Mouse (Mus musculus): Measurements from ENCODE around the gene C87499.

C87499 gene

DNA sequence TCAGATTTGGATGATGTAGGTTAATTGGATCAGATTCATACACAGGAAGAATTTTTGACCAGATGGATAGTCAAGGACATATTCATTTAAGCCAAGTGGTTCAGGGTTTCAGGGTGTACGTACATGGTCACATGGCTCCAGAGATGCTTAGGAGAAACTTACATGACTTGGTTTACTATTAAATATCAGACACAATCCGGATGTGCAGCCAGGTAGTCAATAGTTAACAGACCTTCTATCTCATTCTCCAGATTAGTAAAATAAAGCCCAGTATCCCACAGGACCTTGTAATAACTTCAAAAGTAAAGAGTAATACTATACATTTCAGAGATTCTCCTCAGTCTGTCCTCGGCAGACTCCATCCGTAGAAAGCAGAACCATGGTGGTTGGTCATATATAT is at the start of gene C87499:
TSS of gene C87499 (minus strand) at position 101 of the 400 bp plus-strand sequence.
- DNase-seq (ENCODE audit: low spot score in 2 of 2) = no peak

DNA sequence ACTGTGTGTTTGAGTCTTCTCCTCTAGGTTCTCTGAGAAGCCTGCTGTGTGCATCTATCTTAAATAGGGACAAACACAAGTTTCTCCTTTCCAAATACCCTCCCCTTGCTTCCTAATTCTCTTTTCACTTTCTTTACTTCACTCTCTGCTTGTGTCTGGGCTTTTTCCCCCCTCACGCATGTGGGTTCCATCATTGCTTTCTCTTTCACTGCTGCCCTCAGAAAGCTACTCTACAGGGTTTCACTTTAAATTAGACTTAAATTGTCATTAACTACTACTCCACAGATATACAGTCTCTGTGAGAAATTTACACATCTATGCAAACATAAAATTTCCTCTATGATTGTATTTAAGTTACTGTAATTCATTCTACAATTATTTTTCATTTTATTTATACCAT is 49.6 kb upstream of the C87499 start, which contains the start of gene Ifna2:
TSS of gene Ifna2 (minus strand) at position 101 of the 400 bp plus-strand sequence.
- no peak for DNase-seq (ENCODE audit: low spot score in 2 of 2)

DNA sequence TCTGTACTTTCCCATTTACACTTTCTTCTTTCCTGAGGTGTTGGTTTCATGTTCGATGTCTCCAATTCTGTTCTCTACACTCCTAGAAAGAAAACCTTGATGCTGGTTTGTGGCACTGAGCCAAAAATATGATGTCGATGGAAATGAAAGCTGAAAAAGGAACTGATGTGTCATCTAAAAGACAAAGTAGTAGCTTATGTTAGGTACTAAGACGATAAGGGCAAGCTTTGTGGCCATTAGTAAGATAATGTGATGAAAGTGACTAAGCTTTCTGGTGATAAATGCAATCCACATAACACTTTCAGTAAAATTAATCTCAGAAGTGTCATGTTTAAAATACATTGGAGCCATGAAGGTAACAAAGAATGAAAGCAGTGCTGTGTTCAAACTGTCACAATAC is 47.1 kb upstream of the C87499 start:
- DNase-seq (ENCODE audit: low spot score in 2 of 2) = no peak

DNA sequence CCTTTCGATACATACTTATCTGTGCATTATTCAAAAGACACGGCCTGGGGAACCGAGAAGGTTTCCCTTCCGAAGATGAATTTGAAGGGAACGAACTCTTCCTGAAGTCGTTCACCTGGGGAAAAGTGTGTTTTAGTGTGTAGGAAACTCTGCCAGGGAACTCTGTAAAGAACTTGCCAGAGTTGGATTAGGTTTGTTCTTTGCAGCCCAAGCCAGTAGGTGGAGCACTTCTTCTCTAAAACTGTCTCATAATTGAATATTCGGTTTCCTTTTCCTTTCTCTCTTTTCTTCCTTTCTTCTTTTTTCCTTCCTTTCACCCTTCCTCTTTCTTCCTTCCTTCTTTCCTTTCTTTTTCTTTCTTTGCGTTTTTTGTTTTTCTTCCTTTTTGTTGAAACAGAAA is 46.2 kb upstream of the C87499 start:
- DNase-seq (ENCODE audit: low spot score in 2 of 2) = no peak

DNA sequence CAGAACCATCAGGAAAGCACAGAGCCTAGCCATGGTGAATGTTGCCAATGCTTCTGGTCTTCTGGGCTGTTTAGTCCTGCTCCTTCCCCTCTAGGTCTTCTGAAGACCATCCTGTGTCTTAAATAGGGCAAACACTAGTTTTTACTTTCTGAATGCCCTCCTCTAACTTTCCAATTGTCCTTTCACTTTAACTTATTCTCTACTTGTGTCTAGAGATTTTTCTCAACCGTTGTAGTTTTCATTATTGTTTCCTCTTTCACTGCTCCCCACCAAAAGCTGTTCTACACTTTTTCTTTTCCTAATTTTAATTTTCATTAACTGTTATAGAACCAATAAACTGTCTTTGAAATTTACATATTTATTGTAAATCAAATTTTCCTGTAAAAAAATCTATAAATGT is 42.6 kb upstream of the C87499 start, which contains the start of gene Ifna16:
TSS of gene Ifna16 (minus strand) at position 101 of the 400 bp plus-strand sequence.
- DNase-seq (ENCODE audit: low spot score in 2 of 2) = no peak

- DNase-seq (ENCODE audit: low spot score in 2 of 2) = no peak
These were observed 21.2 kb upstream of the C87499 start for GRCm38 (mm10) chr4:88655461-88655860.

- no peak for DNase-seq (ENCODE audit: low spot score in 2 of 2)
These were observed 19.4 kb upstream of the C87499 start for GRCm38 (mm10) chr4:88653644-88654043.

DNA sequence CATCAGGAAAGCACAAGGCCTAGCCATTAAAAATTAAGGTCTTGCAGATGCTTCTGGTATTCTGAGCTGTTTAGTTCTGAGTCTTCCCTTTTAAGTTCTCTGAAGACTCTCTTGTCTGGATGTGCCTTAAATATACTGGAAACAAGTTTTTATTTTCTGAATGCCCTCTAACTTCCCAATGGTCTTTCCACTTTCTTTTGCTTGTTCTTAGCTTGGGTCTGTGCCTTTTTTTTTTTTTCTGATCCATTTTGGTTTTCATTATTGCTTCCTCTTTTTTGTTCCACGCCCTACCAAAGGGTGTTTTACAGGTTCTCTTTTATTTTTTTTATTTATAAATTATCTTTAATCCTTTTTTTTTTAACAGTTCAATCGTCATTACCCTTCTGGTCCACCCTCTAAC is 10.1 kb upstream of the C87499 start, which contains the start of gene Ifna13:
TSS of gene Ifna13 (minus strand) at position 101 of the 400 bp plus-strand sequence.
- no peak for DNase-seq (ENCODE audit: low spot score in 2 of 2)

DNA sequence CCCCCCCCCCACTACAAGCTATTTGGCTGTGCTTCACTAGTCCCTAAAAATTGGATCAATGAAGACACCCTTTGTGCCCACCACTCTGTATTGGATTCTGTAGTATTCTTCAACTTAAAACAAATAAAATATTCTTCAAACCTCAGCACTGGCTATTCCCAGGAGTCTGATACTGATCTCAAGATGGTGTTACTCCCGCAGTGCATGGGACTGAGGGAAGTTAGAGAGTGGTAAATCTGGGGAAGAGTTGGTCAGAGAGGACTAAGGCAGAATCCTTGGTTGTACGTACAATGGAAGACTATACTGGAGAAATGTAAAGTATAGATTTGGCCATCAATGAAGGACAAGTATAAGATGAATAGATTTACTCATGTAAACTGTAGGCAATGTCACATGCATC is 8.3 kb upstream of the C87499 start:
- no peak for DNase-seq (ENCODE audit: low spot score in 2 of 2)

DNA sequence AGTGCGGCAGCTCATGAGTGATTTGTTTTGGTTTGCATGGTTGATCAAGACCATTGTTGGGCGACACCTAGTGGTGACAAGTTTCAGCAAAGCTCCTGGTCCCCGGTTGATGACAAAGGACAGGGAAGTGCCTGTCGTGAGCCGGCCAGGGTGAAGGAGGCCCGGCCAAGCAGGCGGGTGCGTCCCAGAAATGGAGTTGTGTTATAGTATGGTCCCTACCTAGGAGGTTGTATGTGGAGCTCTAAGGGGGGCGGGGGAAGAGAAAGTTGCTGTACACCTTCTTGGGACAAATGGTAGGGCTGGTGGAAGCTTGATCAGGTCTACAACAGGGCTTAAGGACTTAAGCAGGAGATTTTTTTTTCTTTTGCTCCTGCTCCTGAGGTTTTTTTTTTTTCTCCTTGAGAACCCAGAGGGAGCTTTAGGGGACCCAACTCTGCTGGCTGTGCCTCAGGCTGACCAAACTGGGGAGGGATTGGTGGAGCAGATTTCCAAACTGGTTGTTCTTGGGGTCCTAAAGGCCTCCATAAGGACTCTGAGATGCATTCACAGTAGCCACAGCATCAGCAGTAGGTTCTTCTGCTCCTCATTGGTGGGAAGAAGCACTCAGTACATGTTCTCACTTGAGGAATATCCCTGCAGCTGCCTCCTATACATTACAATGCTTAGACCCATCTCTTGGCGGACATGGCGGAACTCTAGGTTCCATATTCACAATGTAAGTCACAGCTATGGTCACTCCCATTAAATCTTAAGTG is 7.0 kb upstream of the C87499 start:
- peak; percentile 71 to 82 for DNase-seq (ENCODE audit: low spot score in 2 of 2)

GRCm38 (mm10) chr4:88640704-88641076 is 6.5 kb upstream of the C87499 start:
- DNase-seq (ENCODE audit: low spot score in 2 of 2) = no peak

DNA sequence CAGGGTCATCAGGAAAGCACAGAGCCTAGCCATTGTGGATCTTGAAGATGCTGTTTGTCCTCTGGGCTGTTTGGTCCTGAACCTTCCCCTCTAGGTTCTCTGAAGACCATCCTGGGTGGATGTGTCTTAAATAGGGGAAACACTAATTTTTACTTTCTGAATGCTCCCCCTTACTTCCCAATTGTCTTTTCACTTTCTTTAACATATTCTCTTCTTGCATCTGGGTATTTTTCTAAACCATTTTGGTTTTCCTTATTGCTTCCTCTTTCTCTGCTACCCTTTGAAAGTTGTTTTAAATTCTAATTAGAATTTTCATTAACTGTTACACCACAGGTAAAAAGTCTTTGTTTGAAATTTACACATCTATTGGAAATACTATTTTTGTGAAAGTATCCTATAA is 30.9 kb downstream of the C87499 start, which contains the start of gene Ifna12:
TSS of gene Ifna12 (minus strand) at position 101 of the 400 bp plus-strand sequence.
- no peak for DNase-seq (ENCODE audit: low spot score in 2 of 2)

- DNase-seq (ENCODE audit: low spot score in 2 of 2) = no peak
These were observed 41.9 kb downstream of the C87499 start, which contains the start of gene Ifna9 for GRCm38 (mm10) chr4:88592285-88592684. Gene Ifna9, minus strand, starts transcription at chr4:88592385.
